Mouse (Mus musculus): Measurements from ENCODE around the gene Serpina3j. TPM values are rescaled to one million over a fixed set of nuclear protein-coding genes. Genes with fewer than 3 reads are reported as not detected.
"Not testable (repeated sequence)": the region's sequence is repeated elsewhere in the genome, so short reads cannot be mapped to it uniquely, and the experiment has no call there.

Serpina3j gene
- polyA plus RNA-seq, 1 experiment = not detected

DNA sequence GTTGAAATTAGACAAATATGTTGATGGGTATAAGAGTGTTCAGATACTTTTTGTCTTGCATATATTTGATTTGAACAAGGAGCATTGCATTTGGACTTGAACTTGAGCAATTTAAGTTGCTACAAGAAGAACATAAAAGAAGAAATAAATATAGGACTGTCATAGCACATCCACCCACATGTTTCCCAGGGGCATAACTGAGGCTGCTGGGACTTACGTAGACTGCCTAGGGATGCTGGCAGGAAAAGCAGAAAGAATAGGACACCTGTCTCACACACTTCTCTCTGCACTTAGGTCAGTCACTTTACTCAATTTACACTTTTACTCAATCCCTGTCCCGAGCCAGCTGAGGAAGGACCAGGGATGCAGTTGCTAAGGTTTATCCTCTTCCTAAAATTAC, 20.4 kb upstream of the Serpina3j start:
- Histone ChIP-seq H3K36me3 (ENCODE audit: control insufficient read depth, insufficient read depth, low read length) (no peaks in the 10 kb centered on the region), H3K4me3 (ENCODE audit: low read depth, low read length) (no peak overlapping the region), H3K4me1 (ENCODE audit: control insufficient read depth, insufficient read depth, insufficient read length, low read length) (no peaks in the 10 kb centered on the region), H3K27ac (ENCODE audit: insufficient read depth, low read depth, low read length) (no peak overlapping the region), H3K27me3 (ENCODE audit: control insufficient read depth, insufficient read depth, low read length) (no peaks in the 10 kb centered on the region; the same call in 1 of the 2 replicates)
- 84% methylated on average over 2 of the region's 2 CpGs for WGBS
- TF ChIP-seq CTCF (IDR thresholded peaks at IDR 0.05; ENCODE audit: extremely low read depth, insufficient read length, insufficient replicate concordance, low read depth, low read length) (no peak), POLR2A (IDR thresholded peaks at IDR 0.05; ENCODE audit: low read depth, low read length) (no peak)

- WGBS = 85% methylated on average over 2 of the region's 2 CpGs
- TF ChIP-seq CTCF (IDR thresholded peaks at IDR 0.05; ENCODE audit: extremely low read depth, insufficient read length, insufficient replicate concordance, low read depth, low read length) (no peak), POLR2A (IDR thresholded peaks at IDR 0.05; ENCODE audit: low read depth, low read length) (no peak)
- H3K4me3 ChIP-seq (ENCODE audit: low read depth, low read length) = no peak overlapping the region
- no peaks in the 10 kb centered on the region for H3K36me3 ChIP-seq (ENCODE audit: control insufficient read depth, insufficient read depth, low read length)
- no peak overlapping the region for H3K27ac ChIP-seq (ENCODE audit: insufficient read depth, low read depth, low read length)
- no peaks in the 10 kb centered on the region for H3K27me3 ChIP-seq (ENCODE audit: control insufficient read depth, insufficient read depth, low read length)
- no peaks in the 10 kb centered on the region for H3K4me1 ChIP-seq (ENCODE audit: control insufficient read depth, insufficient read depth, insufficient read length, low read length)
Observed at GRCm38 (mm10) chr12:104298049-104298448, 16.3 kb upstream of the Serpina3j start.

DNA sequence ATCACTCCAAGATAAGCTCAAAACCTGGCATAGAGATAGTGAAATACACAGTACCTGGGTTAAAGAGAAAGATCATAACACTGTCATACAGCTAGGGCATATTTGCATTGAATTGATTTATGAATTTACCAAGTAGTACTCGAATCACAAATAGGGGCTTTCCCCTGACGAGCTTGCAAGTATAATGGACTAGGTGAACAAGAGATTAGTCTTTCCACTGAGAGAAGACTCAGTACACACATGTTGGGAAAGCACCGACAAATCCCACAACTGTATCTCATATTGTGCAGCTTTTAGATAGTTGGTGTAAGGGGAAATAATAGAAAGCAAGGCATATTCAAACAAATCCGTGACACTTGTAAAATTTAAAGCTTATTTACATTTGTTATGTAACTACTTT, 8.4 kb upstream of the Serpina3j start:
- no peaks in the 10 kb centered on the region for H3K27me3 ChIP-seq (ENCODE audit: control insufficient read depth, insufficient read depth, low read length)
- TF ChIP-seq POLR2A (IDR thresholded peaks at IDR 0.05; ENCODE audit: low read depth, low read length) = no peak
- no peak for TF ChIP-seq CTCF (IDR thresholded peaks at IDR 0.05; ENCODE audit: extremely low read depth, insufficient read length, insufficient replicate concordance, low read depth, low read length)
- no peaks in the 10 kb centered on the region for H3K4me1 ChIP-seq (ENCODE audit: control insufficient read depth, insufficient read depth, insufficient read length, low read length)
- no peak overlapping the region for H3K27ac ChIP-seq (ENCODE audit: insufficient read depth, low read depth, low read length)
- 26% methylated on average over 4 of the region's 4 CpGs for WGBS
- no peaks in the 10 kb centered on the region for H3K36me3 ChIP-seq (ENCODE audit: control insufficient read depth, insufficient read depth, low read length)
- H3K4me3 ChIP-seq (ENCODE audit: low read depth, low read length) = no peak overlapping the region

DNA sequence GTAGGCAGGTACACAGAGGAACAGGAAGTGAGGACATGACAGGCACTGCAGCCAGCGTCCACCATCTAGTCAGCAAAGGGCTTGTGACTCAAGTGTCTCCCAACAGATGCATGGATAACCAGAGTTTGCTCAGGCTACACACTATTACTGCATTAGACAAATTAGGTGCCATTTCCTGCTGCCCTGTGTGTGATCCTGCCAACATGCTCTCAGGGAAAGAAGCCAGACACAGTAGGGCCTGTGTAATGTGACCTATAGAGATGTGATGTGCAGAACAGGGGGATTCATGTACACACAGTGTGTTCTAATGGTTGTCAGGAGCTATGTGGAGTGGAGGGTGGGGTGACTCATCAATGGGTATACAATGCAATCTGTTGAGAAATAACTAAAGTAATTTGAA, 8.1 kb downstream of the Serpina3j start:
- H3K4me1 ChIP-seq (ENCODE audit: control insufficient read depth, insufficient read depth, insufficient read length, low read length) = no peaks in the 10 kb centered on the region
- no peaks in the 10 kb centered on the region for H3K36me3 ChIP-seq (ENCODE audit: control insufficient read depth, insufficient read depth, low read length)
- WGBS = 56% methylated on average over 1 of the region's 1 CpGs
- no peak for TF ChIP-seq CTCF (IDR thresholded peaks at IDR 0.05; ENCODE audit: extremely low read depth, insufficient read length, insufficient replicate concordance, low read depth, low read length)
- no peak for TF ChIP-seq POLR2A (IDR thresholded peaks at IDR 0.05; ENCODE audit: low read depth, low read length)
- no peak overlapping the region for H3K4me3 ChIP-seq (ENCODE audit: low read depth, low read length)
- no peaks in the 10 kb centered on the region for H3K27me3 ChIP-seq (ENCODE audit: control insufficient read depth, insufficient read depth, low read length)
- H3K27ac ChIP-seq (ENCODE audit: insufficient read depth, low read depth, low read length) = no peak overlapping the region

GRCm38 (mm10) chr12:104331701-104332100, 17.3 kb downstream of the Serpina3j start:
- WGBS = 44% methylated on average over 1 of the region's 1 CpGs
- H3K4me3 ChIP-seq (ENCODE audit: low read depth, low read length) = no peak overlapping the region
- no peak overlapping the region for H3K27ac ChIP-seq (ENCODE audit: insufficient read depth, low read depth, low read length)
- no peak for TF ChIP-seq CTCF (IDR thresholded peaks at IDR 0.05; ENCODE audit: extremely low read depth, insufficient read length, insufficient replicate concordance, low read depth, low read length)
- TF ChIP-seq POLR2A (IDR thresholded peaks at IDR 0.05; ENCODE audit: low read depth, low read length) = no peak
- no peaks in the 10 kb centered on the region for H3K36me3 ChIP-seq (ENCODE audit: control insufficient read depth, insufficient read depth, low read length)
- H3K4me1 ChIP-seq (ENCODE audit: control insufficient read depth, insufficient read depth, insufficient read length, low read length) = no peaks in the 10 kb centered on the region
- H3K27me3 ChIP-seq (ENCODE audit: control insufficient read depth, insufficient read depth, low read length) = no peaks in the 10 kb centered on the region

- H3K4me1 ChIP-seq (ENCODE audit: control insufficient read depth, insufficient read depth, insufficient read length, low read length); H3K27ac ChIP-seq (ENCODE audit: insufficient read depth, low read depth, low read length); H3K27me3 ChIP-seq (ENCODE audit: control insufficient read depth, insufficient read depth, low read length); H3K4me3 ChIP-seq (ENCODE audit: low read depth, low read length); H3K36me3 ChIP-seq (ENCODE audit: control insufficient read depth, insufficient read depth, low read length): not testable (repeated sequence)
Observed at GRCm38 (mm10) chr12:104336873-104337272, 22.5 kb downstream of the Serpina3j start.

DNA sequence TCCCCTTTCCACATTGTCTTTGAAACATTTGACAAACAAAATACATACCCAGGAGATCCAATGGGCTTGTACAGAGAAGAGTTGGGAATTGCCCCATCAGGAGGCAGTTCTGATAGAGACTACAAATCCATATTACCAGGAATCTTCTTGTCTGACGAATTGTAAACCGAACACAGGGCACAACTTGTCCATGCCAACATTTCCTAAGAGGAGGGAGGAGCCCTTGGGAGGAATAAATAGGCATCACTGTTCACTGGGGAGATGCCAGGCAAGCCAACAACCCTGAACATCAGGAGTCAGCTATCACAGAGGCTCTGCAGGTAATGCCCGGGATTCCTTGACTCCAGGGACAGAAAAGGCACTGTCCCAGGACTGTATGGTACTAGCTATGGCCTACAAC, 23.9 kb downstream of the Serpina3j start, which contains the start of the genes Serpina3k and Serpina3m:
Serpina3k (plus strand) TSS at position 261 of the 400 bp plus-strand sequence.
Serpina3m (plus strand) TSS at position 261 of the 400 bp plus-strand sequence.
- H3K27me3 ChIP-seq (ENCODE audit: control insufficient read depth, insufficient read depth, low read length); H3K36me3 ChIP-seq (ENCODE audit: control insufficient read depth, insufficient read depth, low read length); H3K4me3 ChIP-seq (ENCODE audit: low read depth, low read length); H3K4me1 ChIP-seq (ENCODE audit: control insufficient read depth, insufficient read depth, insufficient read length, low read length); H3K27ac ChIP-seq (ENCODE audit: insufficient read depth, low read depth, low read length): not testable (repeated sequence)
- WGBS = 83% methylated on average over 3 of the region's 3 CpGs

GRCm38 (mm10) chr12:104338705-104339104, 24.4 kb downstream of the Serpina3j start:
- Histone ChIP-seq H3K4me3 (ENCODE audit: low read depth, low read length) (no peak overlapping the region), H3K36me3 (ENCODE audit: control insufficient read depth, insufficient read depth, low read length) (no peaks in the 10 kb centered on the region), H3K4me1 (ENCODE audit: control insufficient read depth, insufficient read depth, insufficient read length, low read length) (no peaks in the 10 kb centered on the region), H3K27ac (ENCODE audit: insufficient read depth, low read depth, low read length) (no peak overlapping the region), H3K27me3 (ENCODE audit: control insufficient read depth, insufficient read depth, low read length) (no peaks in the 10 kb centered on the region)
- no peak for TF ChIP-seq POLR2A (IDR thresholded peaks at IDR 0.05; ENCODE audit: low read depth, low read length)
- WGBS = 90% methylated on average over 3 of the region's 3 CpGs

GRCm38 (mm10) chr12:104342489-104342888, 28.1 kb downstream of the Serpina3j start:
- H3K4me1 ChIP-seq (ENCODE audit: control insufficient read depth, insufficient read depth, insufficient read length, low read length); H3K27me3 ChIP-seq (ENCODE audit: control insufficient read depth, insufficient read depth, low read length); H3K27ac ChIP-seq (ENCODE audit: insufficient read depth, low read depth, low read length); H3K4me3 ChIP-seq (ENCODE audit: low read depth, low read length); H3K36me3 ChIP-seq (ENCODE audit: control insufficient read depth, insufficient read depth, low read length): not testable (repeated sequence)
